Mouse (Mus musculus) cerebellum, adult 2 months (tissue): ENCODE results near the gene Lipa. TPM values are rescaled to one million over a fixed set of nuclear protein-coding genes. Genes with fewer than 3 reads are reported as not detected.

Experiments used
- DNase-seq, 2 experiments: peaks; one replicate each; pipeline ENCODE4 v3.0.0; 2021
- H3K27ac ChIP-seq: fragments of 200-500 bp; 2 replicates; pipeline ENCODE4 v1.5.1; 2012; ENCODE audit warnings: low read length, control low read depth, inconsistent platforms; ENCODE audit not compliant: insufficient read depth
- H3K27me3 ChIP-seq: fragments of 200-500 bp; 2 replicates; pipeline ENCODE4 v1.6.1; 2012; ENCODE audit warnings: inconsistent platforms, mild to moderate bottlenecking, low read length, moderate library complexity; ENCODE audit not compliant: control insufficient read depth, insufficient read depth
- H3K4me1 ChIP-seq: fragments of 200-500 bp; 2 replicates; pipeline ENCODE4 v1.6.1; 2011; ENCODE audit warnings: low read length; ENCODE audit not compliant: control insufficient read depth, insufficient read depth
- H3K4me3 ChIP-seq: fragments of 200-500 bp; replicated peaks from 2 replicates; pipeline ENCODE3; 2011; ENCODE audit warnings: mild to moderate bottlenecking, low read depth, low read length, control low read depth; ENCODE audit not compliant: insufficient read depth
- CTCF ChIP-seq: fragments of 200-500 bp; IDR thresholded peaks from 2 replicates; pipeline ENCODE4 v1.5.1; 2011; ENCODE audit warnings: low read depth, mild to moderate bottlenecking, control low read depth, low read length, moderate library complexity, borderline replicate concordance; ENCODE audit not compliant: insufficient read depth
- POLR2A ChIP-seq: fragments of 200-500 bp; IDR thresholded peaks from 2 replicates; pipeline ENCODE4 v1.6.1; 2011; ENCODE audit warnings: low read length, control low read depth, borderline replicate concordance; ENCODE audit not compliant: insufficient read depth
- WGBS: fragments of 180-500 bp; shearing (Covaris S2); methylation state at CpG from one replicate; pipeline ENCODE4 v1.1.7; 2018; 5-methylcytosine and 5-hydroxymethylcytosine counted together
- polyA plus RNA-seq: library from polyadenylated mRNA; depleted of rRNA; stranded (reverse); fragments of >200 nt; gene quantifications from 2 replicates; pipeline ENCODE4 v1.2.3, GENCODE M21; 2012

Gene Lipa
- polyA plus RNA-seq, 1 experiment = 18.1 TPM

DNA sequence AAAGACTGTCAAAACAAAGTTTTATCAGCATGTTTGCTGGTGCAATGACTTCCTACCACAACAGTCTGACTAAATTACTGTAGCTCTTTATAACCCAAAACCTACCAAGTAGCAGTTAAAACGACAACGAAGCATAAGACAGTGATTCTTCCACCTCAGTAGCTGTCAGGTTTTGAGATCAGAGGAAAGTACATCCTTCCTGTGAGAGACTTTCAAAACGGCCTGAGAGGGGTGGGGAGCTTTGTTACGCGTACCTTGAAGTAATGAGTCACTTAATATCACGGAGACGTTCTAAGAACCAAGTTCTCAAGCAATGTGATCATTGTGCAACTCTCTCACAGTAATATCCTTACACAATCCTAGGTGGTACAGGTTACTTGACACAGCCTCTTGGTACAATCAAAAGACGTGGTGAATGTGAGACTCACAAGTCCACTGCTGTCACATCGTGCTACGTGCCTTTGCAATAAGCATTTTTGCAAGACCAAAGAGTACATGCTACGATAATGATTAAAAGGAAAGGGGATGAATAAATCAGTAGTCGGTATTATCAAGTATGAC is 22.0 kb downstream of the Lipa start:
- Histone ChIP-seq H3K4me1 (no peaks in the 10 kb centered on the region), H3K27ac (no peak overlapping the region), H3K4me3 (no peak overlapping the region), H3K27me3 (no peaks in the 10 kb centered on the region; the same call in 1 of the 2 replicates)
- TF ChIP-seq POLR2A (no peak), CTCF (no peak)
- no peak for DNase-seq
- WGBS = 91% methylated on average over 12 of the region's 12 CpGs

DNA sequence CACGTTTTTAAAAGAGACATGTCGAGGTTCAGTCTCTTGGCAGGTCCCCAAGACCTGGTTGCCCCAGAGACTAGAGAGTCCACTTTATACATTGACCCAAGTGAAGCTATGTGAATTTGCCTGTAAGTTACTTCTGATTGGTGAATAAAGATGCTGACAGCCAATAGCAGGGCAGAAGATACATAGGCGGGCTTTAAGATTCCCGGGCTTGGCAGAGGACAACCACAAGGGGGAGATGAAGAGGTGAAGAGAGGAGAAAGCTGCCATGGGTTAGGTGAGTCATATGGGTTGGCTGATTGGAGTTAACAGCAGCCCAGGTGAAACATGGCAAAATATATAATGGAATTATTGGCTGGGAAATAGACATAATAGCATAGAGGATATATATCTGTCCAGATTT is 26.5 kb downstream of the Lipa start:
- DNase-seq = peak; percentile 49
- WGBS = 60% methylated on average over 4 of the region's 4 CpGs
- H3K4me3 ChIP-seq = no peak overlapping the region
- no peak overlapping the region for H3K27ac ChIP-seq
- no peak for TF ChIP-seq POLR2A
- TF ChIP-seq CTCF = peak; percentile 34; the same call in 1 of the 2 replicates
- no peaks in the 10 kb centered on the region for H3K27me3 ChIP-seq
- no peaks in the 10 kb centered on the region for H3K4me1 ChIP-seq

DNA sequence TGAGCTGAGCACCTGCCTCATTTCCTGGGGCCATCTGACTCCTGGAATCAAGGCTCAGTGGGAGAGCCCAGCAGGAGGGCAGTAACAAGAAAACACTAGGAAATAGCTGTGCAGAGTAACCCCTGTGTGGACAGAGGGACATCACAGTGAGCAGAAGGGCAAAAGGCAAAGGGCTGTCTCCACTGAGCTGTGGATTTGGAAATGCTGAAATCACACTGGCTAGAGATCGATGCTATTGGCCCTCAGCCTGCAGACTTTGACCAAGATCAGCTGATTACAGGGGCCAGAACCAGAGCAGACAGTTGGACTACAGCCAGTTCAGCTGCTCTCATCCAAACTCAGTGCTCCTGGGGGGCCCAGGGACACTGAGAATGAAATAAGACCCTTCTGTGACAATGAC is 30.9 kb downstream of the Lipa start:
- Histone ChIP-seq H3K27ac (no peak overlapping the region), H3K4me1 (no peaks in the 10 kb centered on the region), H3K4me3 (no peak overlapping the region), H3K27me3 (no peaks in the 10 kb centered on the region)
- DNase-seq = no peak
- TF ChIP-seq CTCF (no peak), POLR2A (no peak)
- WGBS = 16% methylated on average over 1 of the region's 1 CpGs

- Histone ChIP-seq H3K4me1 (no peaks in the 10 kb centered on the region), H3K27me3 (no peaks in the 10 kb centered on the region), H3K27ac (no peak overlapping the region), H3K4me3 (no peak overlapping the region)
- 89% methylated on average over 4 of the region's 4 CpGs for WGBS
- DNase-seq = no peak
- TF ChIP-seq CTCF (no peak), POLR2A (no peak)
Observed at GRCm38 (mm10) chr19:34493859-34494258, 33.4 kb downstream of the Lipa start.

GRCm38 (mm10) chr19:34483547-34483946 is 43.7 kb downstream of the Lipa start:
- no peak for TF ChIP-seq POLR2A
- TF ChIP-seq CTCF = peak; percentile 22; the same call in 1 of the 2 replicates
- H3K27ac ChIP-seq = no peak overlapping the region
- no peaks in the 10 kb centered on the region for H3K4me1 ChIP-seq
- no peaks in the 10 kb centered on the region for H3K27me3 ChIP-seq
- DNase-seq = no peak
- WGBS = 12% methylated on average over 4 of the region's 4 CpGs
- H3K4me3 ChIP-seq = no peak overlapping the region

- Histone ChIP-seq H3K27ac (no peak within 1 kb of the TSS), H3K4me1 (peaks cover 9% of the 10 kb centered on the region), H3K27me3 (no peaks in the 10 kb centered on the region), H3K4me3 (peak within 1 kb of the TSS; percentile 59)
- 1% methylated on average over 35 of the region's 35 CpGs for WGBS
- peak; percentile 12 to 32 for DNase-seq
- TF ChIP-seq POLR2A = no peak
- no peak for TF ChIP-seq CTCF
Observed at GRCm38 (mm10) chr19:34474991-34475971, 52.0 kb downstream of the Lipa start, which contains the start of gene Ch25h. Gene Ch25h, minus strand, starts transcription at chr19:34475164.

- Histone ChIP-seq H3K4me1 (peaks cover 9% of the 10 kb centered on the region), H3K27me3 (no peaks in the 10 kb centered on the region), H3K27ac (no peak overlapping the region), H3K4me3 (peak overlapping the region; percentile 59)
- 7% methylated on average over 49 of the region's 49 CpGs for WGBS
- TF ChIP-seq CTCF = no peak
- TF ChIP-seq POLR2A = no peak
- peak in 1 of 2 experiments; percentile 15 for DNase-seq
Observed at GRCm38 (mm10) chr19:34474228-34474990, 52.9 kb downstream of the Lipa start.

DNA sequence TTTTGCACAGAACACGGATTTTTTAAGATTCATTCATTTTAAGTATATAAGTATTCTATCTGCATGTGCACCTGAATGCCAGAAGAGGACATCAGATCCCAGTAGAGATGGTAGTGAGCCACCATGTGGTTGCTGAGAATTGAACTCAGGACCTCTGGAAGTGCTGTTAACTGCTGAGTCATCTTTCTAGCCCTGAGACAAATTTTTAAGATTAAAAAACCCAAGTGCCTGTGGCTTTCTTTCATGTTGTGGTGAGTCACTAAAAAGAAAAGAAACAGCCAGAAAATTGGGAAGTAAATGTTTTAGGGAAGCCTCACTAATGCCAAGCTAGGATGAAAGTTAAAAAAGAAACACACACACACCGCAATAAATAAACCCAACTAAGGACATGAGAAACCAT is 55.6 kb downstream of the Lipa start:
- no peak for DNase-seq
- Histone ChIP-seq H3K27me3 (no peaks in the 10 kb centered on the region), H3K4me3 (no peak overlapping the region), H3K4me1 (peaks cover 9% of the 10 kb centered on the region), H3K27ac (no peak overlapping the region)
- 84% methylated on average over 2 of the region's 2 CpGs for WGBS
- TF ChIP-seq POLR2A (no peak), CTCF (no peak)
